Mouse (Mus musculus): ENCODE data around the gene Rara.
"Not testable (repeated sequence)": the region's sequence is repeated elsewhere in the genome, so short reads cannot be mapped to it uniquely, and the experiment has no call there.

Rara gene

GRCm38 (mm10) chr11:98924633-98925175 lies 2.9 kb upstream of the Rara start:
- no peak for DNase-seq

GRCm38 (mm10) chr11:98925265-98925721 lies 2.3 kb upstream of the Rara start:
- DNase-seq: no peak

GRCm38 (mm10) chr11:98925868-98926311 lies 1.7 kb upstream of the Rara start:
- no peak for DNase-seq

GRCm38 (mm10) chr11:98926553-98926952 lies 1.1 kb upstream of the Rara start:
- DNase-seq: no peak

- DNase-seq: no peak
These were observed 722 bp downstream of the Rara start for GRCm38 (mm10) chr11:98928186-98928893.

- DNase-seq: no peak
These were observed 1.9 kb downstream of the Rara start for GRCm38 (mm10) chr11:98929503-98929902.

GRCm38 (mm10) chr11:98930127-98930601 lies 2.5 kb downstream of the Rara start:
- DNase-seq: no peak

- DNase-seq: no peak
These were observed 3.3 kb downstream of the Rara start for GRCm38 (mm10) chr11:98930773-98931512.

- no peak for DNase-seq
These were observed 4.1 kb downstream of the Rara start for GRCm38 (mm10) chr11:98931513-98932292.

GRCm38 (mm10) chr11:98932293-98933091 lies 4.9 kb downstream of the Rara start:
- DNase-seq: no peak

GRCm38 (mm10) chr11:98933151-98933550 lies 5.5 kb downstream of the Rara start:
- DNase-seq: peak; percentile 74

GRCm38 (mm10) chr11:98933847-98934246 lies 6.2 kb downstream of the Rara start:
- DNase-seq: not testable (repeated sequence)

GRCm38 (mm10) chr11:98934367-98934766 lies 6.7 kb downstream of the Rara start:
- DNase-seq: no peak

GRCm38 (mm10) chr11:98935123-98935522 lies 7.5 kb downstream of the Rara start:
- no peak for DNase-seq

GRCm38 (mm10) chr11:98936170-98936569 lies 8.6 kb downstream of the Rara start:
- DNase-seq: no peak

GRCm38 (mm10) chr11:98936606-98937409 lies 9.2 kb downstream of the Rara start:
- no peak for DNase-seq

GRCm38 (mm10) chr11:98937410-98937913 lies 9.8 kb downstream of the Rara start:
- peak; percentile 67 for DNase-seq

- no peak for DNase-seq
These were observed 10.5 kb downstream of the Rara start for GRCm38 (mm10) chr11:98937914-98938694.

- no peak for DNase-seq
These were observed 11.1 kb downstream of the Rara start for GRCm38 (mm10) chr11:98938701-98939083.
